Mouse (Mus musculus) T-helper 2 cell (primary cell): Measurements from ENCODE around the gene U2af1.
"Not testable (repeated sequence)": the region's sequence is repeated elsewhere in the genome, so short reads cannot be mapped to it uniquely, and the experiment has no call there.

Source experiments
- in situ Hi-C: fragments of 300-600 bp; cut with MboI, MseI; formaldehyde crosslinking; loops from one replicate; pipeline ENCODE4 v1.15.1; 2025; ENCODE audit warnings: high pct_unique_total_duplicates

U2af1 gene

DNA sequence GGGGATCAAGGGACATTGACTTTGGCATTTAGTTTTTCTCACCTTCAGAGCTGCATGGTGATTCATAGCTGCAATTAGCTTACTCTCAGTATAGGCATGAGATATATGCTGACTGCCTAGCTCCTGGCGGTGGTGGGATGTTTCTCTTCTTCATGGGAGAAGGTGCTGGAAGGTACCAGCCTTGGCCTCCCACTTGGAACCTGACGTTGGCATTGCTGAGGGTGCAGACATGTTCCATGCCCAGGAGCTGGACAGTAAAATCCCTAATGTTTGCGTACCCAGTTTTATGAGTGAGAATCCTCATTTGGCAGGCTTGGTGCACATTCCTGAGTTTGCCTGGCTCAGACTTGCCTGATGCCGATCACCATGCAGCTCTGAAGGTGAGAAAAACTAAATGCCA is 35.6 kb downstream of the U2af1 start:
- in situ Hi-C loops: no loop called here

DNA sequence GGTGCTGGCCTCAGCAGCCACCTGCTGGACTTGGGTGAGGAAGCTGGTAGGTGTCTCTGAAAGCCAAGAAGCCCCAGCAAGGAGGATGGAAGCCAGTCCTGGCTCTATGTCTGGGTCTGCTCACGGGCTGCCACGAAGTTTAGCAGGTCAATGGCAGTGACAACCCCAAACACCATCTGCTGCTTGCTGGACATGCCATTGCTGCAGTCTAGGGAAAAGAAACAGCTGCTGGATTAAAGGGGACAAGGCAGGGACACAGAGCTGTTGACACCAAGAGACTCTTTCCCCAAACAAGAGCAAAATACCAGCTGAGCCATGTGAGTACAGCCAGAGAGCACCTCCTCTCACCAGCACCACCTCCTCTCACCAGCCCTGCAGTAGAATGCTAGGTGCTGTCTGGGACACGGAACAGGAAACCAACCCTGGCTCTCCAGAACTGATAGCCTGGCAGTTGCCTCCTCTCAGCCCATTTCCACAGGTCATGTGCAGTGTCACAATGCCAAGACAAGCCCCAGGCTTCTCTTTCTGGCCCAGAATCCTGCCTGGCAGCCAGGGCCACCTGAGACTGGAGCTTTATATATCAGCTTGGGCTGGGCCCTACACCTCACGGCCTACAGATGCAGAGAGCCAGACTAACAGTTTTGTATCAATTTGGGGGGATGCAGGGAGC is 45.5 kb downstream of the U2af1 start:
- in situ Hi-C loops: no loop called here

DNA sequence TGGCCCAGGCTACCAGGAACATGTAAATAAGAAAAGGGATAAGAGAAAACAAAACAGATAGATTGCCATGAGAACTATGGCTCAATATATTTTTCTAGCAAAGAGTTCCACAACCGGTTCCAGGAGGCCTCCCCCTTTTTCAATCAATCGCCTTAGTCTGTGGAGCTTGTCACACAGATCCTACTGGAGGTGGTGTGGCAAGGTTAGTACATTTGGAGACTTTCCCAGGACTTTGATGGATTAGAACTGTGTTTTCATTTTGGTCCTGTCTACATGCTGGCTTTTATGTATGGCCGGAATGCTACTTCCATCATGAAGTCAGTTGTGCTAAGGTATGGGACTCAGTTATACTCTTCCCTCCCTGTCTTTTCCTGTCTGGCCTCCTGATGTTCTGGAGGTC is 48.8 kb downstream of the U2af1 start:
- in situ Hi-C loops: no loop called here

DNA sequence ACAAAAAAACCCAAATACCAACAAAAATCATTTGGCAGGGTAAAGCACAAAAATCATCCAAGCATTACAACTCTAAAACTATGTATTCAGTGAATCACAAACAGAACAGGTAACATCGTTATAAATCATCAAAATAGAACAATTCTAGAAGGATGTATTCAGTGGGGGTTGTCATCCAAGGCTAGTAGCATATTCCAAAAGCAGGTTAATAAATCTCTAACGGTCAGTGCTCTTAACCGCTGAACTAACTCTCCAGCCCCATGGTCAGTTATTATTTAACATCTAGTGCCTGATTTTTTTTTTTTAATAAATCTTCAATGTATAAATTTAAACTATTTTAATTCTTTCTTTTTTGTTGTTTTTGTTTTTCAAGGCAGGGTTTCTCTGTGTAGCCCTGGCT is 49.5 kb downstream of the U2af1 start:
- in situ Hi-C loops: not testable (repeated sequence)

DNA sequence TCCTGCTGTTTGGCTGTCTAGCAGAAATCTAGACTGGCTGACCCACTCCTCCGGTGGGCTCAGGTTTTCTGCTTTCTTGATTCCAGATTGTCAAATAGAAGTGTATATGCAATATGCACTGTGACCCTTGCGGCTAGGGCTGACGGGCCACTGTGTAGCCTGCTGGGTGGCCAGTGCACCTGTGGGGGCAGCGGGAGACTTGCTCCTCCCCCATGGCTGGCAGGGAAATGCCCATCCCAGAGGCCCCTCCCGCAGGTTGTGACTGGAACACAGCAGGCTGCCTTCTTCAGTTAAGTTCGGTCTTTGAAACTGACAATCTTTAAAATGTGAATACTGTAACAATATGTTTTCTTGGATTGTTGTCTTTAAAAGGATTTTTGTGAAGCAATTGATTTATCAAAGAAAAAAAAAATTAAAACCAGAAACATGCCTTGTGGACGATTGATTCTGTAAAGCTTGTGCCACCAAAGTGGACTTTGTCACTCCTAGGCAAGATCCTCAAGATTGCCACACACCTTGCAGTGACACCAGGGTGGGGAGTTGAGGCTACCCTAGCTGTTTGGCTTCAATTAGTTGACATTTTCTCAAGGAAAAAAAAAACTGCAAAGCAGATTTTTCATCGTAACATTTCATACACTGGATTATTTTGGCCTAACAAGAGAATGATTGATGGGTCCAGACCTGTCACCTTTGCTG is 51.3 kb downstream of the U2af1 start:
- in situ Hi-C loops: no loop called here

DNA sequence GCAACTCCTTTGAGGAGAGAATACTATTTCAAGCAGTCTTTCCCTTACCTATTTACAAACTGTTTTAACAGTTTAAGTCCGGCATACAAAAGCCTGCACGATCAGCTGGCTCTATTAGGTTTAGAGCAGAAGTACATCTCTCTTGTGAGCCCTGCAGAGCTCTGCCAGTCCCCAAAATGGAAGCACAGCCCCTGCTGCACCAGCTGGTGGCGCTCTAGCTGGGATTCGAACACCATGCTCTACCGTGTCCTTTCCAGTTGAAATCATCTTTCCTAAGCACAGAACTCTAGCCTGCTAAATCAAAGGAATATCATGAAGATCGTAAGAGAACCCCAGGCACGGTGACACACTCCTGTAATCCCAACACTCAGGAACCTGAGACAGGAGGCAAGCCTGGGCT is 52.3 kb downstream of the U2af1 start:
- in situ Hi-C loops: no loop called here

DNA sequence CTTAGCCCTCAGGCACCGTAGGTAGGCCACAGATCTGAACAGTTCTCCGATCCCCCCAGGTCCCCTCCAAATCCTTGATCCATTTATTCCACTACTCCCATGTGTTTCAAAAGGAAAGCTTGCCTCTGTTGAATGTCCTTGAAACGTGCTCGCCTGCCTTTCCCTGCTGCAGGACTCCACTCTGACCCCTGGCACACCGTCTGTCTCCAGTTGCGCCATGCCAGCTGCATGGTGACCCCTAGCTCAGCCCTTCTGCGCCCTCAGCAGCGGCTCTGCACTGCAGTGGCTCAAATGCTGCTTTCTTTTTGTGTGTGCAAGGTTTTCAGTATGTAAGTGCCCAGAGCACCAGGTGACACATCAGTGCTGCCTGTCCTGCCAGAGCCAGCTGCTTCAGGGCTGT is 60.1 kb downstream of the U2af1 start:
- in situ Hi-C loops: no loop called here

DNA sequence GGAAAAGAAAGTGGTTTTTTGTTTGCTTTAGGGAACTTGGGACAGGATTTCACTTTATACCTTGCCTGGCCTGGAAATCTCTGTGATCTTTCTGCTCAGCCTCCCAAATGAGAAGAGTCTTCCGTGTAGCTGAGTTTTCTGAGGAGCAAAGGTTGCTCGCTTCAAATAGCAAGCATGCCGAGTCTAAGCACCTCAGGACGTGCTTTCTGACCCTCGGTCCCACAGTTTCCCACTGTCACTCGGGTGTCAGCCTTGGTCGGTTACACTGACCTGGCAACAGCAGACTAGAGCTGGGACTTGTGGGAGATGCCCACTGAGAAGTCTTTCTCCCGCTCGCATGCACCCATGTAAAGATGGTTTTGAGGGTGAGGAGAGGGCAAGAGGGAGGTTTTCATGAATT is 60.7 kb downstream of the U2af1 start:
- in situ Hi-C loops: no loop called here
